Mouse (Mus musculus) liver, adult 2 months (tissue): ENCODE results near the gene Cfap97d2.
"Not testable (repeated sequence)": the region's sequence is repeated elsewhere in the genome, so short reads cannot be mapped to it uniquely, and the experiment has no call there.

ENCODE experiments used
- CTCF ChIP-seq: fragments of 200-500 bp; IDR thresholded peaks from 2 replicates; pipeline ENCODE4 v1.5.1; 2011; ENCODE audit warnings: low read depth, low read length, control low read depth
- POLR2A ChIP-seq: fragments of 200-500 bp; IDR thresholded peaks from 2 replicates; pipeline ENCODE4 v1.6.1; 2011; ENCODE audit warnings: low read length, control low read depth; ENCODE audit not compliant: insufficient read depth; ENCODE audit errors: extremely low read depth

- not testable (repeated sequence) for TF ChIP-seq CTCF, POLR2A
These were observed 40.5 kb downstream of the Cfap97d2 start for GRCm38 (mm10) chr8:13746212-13746611.
